Mouse (Mus musculus) c-Kit-positive CD71-positive TER-119-positive erythroid progenitor cells, embryonic 14.5 days (primary cell): ENCODE measurements around the gene Arpp21.
"Not testable (repeated sequence)": the region's sequence is repeated elsewhere in the genome, so short reads cannot be mapped to it uniquely, and the experiment has no call there.

Experiments
- DNase-seq: peaks from one replicate; pipeline ENCODE4 v3.0.0-alpha.2; 2013; ENCODE audit warnings: low spot score

Arpp21 gene

DNA sequence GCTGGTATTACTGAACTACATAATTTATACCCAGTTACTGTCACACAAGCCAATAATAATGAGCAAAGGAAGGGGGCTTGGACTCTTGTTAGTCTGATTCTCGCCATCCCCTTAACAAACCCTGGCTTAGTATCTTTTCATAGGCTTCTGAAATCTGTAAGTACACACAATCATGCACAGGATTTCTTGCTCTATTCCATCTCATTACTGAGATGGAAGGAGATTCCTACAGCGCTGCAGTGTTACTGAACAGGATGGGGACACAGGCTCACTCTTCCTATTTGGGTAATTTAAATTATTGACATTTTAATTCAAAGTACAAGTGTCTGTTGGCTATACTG lies 132.9 kb downstream of the Arpp21 start:
- DNase-seq: no peak

DNA sequence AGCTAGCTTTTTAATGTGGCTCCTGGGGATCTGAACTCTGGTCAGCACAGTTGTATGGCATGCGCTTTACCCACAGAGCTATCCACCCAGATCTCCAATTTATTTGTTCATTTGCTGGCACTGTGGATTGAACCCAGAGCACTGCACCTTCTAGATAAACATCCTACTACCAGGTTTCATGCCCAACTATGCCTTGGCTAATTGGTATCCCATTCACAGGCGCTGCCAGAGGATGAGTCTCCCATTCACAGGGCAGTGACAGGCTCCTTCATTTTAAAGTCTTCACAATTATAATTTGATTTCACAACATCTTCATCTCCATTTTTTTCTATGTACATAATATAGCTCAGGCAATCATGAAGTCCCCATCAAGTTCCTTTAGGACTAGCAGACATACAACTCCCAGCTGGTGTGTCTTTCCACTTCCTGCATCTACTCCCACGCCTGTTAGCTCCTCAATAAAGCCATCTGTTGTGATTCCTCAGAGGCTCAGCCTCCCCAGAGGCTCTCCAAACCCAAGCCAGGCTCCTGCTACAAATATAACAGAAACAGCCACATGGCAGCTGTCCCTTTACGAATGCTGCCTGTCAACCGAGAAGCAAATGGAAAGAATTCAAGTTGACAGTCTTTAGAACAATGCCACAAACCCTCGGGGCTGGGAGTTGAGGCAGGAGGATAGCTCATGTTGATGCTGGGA lies 133.4 kb downstream of the Arpp21 start:
- no peak for DNase-seq

DNA sequence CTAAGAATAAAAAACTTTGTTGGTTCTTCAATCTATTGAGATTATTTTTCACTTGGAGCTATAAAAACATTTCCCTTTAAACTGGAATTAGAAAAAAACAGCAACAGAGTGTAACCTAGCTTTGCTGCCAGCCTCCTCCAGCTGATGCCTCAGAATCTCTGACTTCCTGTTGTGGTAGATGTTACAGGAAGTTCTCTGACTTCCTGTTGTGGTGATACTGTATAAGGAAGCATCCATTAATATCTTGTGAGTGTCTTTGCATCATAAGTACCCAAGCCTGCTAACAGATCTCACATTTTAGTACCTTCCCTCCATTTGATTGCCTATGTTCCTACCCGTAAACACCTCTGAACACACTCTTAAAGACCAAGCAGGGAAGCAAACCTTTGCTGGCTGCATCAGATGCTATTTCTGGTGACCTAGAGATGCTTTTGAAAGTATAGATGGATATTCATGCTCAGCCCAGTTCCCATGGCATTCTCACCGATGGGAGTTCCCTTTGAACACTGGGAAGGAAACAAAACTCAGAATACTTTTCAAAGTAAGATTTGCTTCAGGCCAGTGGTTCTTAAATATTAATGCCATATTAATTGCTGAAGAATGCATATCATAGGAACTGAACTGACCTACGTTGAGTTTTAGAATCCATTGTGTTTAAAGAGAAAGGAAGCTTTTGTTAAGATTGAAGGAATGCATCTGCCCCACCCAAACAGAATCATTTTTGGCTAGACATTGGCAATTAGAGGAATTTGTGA lies 134.7 kb downstream of the Arpp21 start:
- DNase-seq: no peak

DNA sequence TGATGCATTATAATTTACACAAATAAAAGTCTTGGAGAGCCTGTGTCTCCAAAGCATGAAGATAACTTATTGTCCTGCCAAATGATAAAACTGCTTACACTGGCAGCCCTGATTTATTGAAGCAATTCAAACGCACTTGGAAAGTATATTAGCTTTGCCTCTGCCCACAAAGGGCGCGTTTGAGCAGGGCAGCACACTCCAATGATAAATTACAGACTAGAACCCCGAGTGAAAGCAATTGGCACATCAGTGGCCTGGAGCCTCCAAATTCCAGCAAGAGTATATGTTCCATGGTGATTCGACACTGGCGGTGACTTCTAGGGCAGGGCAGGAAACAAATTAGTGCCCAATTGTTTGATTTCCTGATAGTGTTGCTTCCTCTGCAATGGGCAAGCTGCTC lies 137.5 kb downstream of the Arpp21 start:
- DNase-seq: no peak

DNA sequence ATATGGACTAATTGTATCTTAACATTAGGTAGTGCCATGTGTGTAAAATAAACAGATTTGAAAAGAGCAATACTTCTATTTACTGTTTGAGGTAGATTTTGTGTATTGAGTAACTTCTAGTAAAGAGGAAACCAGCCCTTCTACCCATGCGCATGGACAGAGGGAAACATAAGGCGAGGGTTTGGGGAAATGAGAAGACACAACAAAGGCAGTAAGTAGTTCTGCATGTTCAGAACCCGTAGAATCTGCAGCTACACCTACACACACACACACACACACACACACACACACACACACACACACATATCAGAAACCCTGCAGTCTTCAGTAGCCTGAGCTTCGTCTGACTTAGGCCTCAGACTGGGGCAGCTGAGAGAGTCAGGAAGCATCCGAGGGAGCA lies 140.0 kb downstream of the Arpp21 start:
- no peak for DNase-seq

DNA sequence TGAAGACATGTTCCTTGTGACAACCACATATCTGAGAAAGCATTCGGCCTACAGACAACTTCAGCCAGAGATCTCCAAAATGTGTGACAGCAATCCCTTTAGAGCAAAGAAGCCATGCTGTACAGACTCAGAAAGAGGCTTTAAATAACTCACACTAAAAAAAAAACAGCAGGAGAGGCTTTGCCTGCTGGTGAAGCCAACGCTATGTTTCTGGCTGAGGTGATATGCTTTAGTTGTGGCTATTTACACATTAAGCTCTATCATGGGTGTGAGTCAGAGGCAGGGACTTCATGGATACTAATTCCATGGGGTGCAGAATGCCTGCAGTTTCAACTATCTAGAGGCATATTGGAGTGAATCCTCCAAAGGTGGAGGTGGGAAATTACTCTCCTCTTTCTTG lies 140.5 kb downstream of the Arpp21 start:
- DNase-seq: no peak

DNA sequence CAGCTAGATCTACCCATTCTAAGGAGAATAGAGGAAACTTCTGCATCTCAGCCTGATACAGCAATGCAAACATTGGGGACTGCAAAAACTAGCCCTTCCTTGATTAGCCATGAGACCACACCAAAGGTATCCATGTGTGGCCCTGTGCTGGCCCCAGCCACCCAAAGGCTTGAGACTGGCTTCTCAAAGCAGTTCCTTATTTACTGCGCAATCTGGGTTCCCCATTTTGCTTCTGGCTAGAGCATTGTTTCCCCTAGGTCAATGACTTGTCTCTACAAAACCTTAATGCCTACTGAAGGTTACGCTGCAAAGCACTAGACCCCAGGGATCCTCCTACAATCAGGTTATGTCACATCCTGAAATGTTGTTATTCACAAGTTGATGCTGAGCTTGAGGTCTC lies 156.8 kb downstream of the Arpp21 start:
- no peak for DNase-seq

DNA sequence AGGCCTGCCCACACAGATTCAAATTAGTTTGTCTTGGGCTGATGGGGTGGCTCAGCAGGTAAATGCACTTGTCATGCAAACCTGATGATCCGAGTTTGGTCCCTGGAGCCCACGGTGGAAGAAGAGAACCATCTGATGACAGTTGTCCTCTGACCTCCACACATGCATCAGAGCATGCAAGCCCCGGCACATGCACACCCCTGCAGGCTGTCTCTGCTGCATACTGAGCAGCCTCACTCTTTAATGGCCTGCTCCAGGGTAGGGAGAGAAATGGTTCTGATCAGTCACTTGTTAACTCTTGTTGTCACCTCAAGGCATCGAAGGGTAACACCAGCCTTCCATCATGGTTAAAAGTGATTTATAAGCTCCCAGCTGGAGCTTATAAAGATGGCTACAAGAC lies 157.3 kb downstream of the Arpp21 start:
- no peak for DNase-seq

DNA sequence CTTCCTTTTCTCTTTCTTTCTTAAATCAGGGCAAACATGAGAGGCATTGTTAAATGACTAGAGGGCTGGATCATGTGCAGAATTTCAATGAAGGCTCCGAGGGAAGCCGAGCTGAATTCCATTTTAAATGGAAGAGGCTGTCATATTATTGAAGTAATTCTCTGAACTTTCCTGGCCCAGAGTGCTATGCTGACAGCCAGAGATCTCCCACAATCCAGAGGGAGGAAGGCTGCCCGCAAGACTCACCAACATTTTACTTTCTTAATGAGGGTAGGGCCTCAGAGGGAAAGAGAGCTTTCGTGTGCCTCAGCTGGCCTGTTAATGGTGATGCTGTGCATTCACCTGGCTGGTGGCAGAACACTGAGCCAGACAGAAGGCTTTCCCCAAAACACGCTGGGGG lies 160.5 kb downstream of the Arpp21 start:
- no peak for DNase-seq

DNA sequence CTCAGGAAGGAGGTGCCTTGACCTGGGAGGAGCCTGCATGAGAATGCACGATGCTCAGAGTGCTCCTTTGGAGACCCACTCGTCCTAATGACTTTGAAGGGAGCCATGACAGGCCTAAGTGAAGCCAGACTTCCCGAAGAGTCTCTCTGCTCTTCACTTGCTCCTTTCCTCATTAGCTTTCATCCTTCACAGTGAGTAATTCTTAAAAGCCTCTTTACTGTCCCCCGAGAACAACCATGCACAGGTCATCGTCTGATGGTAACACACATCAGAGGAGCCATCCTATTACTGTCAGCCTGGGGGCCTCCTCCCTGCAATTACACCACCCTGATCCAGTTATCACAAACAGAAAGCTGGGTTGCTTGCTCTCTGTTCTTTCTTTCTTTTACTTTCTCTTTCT lies 160.9 kb downstream of the Arpp21 start:
- no peak for DNase-seq

DNA sequence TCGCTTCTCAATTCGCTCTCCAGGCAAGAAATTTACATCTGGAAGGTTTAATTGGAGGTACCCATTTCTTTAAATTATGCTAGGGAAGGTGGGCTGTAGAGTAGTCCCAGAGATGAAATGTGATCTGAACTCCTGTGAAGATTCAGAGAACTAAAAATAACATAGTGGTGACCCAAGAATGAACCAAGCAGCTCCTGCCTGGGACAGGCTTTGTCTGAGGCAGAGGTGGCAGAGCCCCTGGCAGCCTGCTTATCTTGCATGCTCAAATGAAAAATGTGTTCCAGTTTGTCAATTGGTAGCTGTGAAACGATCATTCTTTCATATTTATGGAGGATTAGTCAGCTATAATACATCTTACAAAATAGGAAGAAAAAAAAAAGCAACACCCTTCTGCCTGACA lies 164.4 kb downstream of the Arpp21 start:
- no peak for DNase-seq

DNA sequence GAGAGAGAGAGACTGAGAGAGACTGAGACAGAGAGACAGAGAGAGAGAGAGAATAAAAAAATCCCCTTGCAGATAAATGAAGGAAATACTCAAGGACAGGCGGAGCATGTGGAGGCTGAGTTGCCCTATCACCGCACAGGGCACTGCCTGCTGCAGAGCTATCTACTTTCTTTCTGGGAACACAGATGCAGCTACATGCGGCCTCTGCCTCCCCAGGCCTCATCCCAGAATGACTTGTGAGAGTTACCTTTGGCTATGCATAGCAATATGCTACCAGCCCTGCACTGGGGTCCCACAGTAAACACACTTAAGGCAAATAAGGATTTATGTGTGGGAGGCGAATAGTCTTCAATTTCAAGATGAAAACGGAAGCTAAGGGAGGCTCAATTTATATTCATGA lies 164.8 kb downstream of the Arpp21 start:
- no peak for DNase-seq

DNA sequence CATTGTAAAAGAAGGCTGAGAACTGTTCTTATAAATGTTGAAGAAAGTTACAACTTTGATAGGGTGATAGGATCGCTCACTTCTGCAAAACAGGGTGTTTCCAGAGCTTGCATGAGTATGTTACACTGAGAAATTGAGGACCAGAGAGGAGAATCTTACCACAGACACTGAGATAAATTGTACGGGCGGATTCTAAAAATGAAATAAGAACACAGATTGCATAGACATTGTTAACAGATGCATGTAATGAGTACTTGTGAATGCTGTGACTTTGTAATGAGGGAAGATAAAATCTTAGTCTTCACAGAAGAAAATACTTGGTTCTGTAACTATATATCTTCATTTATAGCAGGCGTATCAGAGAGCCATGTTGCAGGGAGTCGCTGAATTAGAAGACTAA lies 167.5 kb downstream of the Arpp21 start:
- no peak for DNase-seq

DNA sequence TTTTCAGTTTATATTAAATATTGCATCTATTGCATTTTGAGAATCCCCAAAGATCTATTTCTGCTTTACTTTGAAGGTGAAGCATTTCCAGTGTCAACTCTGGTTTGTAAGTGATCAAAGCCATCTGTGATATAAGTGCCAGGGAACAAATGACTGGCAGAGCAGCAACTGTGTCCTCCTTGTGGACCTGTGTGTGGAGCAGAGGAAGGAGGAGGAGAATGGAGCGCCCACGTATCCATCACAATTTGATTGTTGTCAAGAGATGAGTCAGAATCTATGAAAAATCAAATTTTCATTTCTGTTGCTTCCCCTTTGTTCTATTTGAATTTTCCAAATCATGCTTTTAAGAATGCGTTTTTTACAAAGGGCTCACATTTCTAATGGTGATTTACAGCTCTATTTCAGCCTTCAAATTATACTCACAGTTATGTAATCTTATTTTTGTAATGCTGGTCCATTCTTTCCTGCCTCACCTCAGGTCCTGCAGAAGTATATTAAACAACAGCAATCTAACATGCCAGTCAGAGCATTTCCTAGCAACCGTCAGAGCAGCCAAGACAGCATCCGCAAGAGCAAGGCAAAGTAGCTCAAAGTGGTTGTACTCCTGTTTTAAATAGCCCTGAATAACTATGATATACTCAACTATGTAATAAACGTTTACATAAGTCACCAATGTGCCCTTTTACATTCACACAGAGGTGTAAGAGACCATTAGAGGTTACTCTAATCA lies 174.9 kb downstream of the Arpp21 start:
- no peak for DNase-seq

DNA sequence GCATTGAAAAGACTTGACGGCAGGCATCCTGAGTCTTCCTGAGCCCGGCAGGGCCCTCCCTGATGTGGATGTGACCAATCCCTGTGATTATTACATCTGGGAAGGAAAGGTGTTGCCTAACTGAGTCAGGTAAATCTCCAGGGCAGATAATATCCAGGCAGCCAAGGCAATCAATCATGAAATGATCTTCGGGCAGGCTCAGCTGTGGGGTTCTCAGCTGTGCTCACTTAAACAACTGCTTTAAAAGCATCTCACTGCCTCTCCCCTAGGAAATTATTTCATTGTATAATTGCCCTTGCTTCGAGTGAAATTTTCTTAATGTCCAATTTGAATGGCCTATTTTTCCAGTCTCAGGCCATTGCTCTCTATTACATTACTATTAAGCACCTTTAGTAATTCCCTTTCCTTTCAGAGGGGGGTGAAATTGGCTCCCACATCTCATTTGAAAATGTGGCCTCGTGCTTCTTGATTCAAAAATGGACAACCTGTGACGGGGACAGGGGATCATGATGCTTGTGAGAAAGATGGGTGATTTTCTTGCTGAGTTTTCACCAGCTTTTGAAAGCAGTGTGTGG lies 180.8 kb downstream of the Arpp21 start:
- no peak for DNase-seq

DNA sequence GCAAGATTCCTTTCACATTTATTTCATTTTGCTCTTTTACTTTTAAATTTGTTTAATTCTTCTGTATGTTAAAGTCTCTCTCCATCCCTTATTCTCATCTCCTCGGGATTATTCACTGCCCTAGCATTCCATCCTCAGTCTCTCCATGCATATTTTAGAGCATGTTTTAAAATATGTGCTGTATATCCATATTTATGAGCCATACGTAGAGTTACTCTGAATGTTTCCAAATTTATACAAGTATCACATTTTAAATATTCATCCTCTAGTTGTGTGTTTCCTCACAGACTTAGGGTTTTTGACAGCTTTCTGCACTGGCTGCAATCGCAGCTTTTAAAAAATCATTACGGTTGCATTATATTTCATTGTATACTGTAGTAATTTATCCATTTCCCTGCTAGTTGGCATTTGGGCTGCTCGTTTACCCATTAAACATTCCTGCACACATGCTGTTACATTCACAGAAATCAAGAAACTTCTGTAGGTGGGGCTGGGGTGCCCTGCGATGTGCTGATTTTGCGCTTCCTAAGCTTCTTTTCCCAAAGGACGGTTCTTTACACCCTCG lies 187.8 kb downstream of the Arpp21 start:
- DNase-seq: no peak

DNA sequence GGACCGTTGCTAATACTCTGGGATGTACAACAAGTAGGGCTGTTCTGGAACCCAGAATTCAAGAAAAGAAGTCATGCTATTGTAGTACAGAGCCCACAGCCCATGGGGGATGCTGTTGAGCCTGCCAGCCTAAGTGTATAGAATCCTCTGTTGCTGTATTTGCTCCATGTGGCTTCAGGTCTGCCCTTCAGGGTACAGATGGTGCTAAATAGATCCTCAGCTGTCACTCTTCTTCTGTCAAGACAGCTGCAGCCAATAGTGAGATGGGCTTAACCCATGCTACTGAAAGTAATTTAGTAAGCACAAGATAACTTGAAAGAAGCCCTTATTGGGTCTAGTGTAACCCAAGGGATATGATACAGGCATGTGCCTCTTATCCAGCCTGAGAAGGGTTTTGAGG lies 195.2 kb downstream of the Arpp21 start:
- no peak for DNase-seq

DNA sequence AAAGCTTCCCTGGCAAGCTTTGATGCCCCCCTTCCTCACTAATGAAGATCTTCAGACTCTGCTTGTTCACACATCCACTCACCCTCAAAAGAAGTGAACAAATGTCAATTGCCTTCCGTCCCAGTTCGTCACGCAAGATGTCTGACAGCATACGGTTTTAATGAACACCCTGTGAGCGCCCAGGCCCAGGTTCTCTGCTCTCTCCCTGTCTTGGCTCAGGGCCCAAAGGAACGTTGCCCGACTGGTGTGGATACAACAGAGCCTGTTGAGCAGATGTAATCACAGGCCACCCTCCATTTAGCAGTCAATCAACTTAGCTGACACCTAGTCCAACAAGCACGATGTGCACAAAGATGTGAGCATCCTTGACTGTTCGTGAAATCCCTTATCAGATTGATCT lies 198.0 kb downstream of the Arpp21 start:
- DNase-seq: no peak

DNA sequence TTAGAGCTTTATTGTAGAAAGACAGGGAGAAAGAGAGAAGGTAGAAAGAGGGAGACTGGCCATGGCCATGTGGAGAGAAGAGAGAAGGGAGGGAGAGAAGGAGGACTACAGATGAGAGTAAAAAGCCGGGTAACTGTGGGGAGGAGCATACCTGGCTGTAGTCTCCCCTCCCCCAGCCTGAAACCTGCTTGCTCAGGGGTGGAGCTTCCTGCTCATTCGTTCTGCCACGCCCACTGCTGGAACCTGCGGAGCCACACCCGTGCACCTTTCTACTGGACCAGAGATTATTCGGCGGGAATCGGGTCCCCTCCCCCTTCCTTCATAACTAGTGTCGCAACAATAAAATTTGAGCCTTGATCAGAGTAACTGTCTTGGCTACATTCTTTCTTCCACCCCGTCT lies 201.9 kb downstream of the Arpp21 start:
- not testable (repeated sequence) for DNase-seq

DNA sequence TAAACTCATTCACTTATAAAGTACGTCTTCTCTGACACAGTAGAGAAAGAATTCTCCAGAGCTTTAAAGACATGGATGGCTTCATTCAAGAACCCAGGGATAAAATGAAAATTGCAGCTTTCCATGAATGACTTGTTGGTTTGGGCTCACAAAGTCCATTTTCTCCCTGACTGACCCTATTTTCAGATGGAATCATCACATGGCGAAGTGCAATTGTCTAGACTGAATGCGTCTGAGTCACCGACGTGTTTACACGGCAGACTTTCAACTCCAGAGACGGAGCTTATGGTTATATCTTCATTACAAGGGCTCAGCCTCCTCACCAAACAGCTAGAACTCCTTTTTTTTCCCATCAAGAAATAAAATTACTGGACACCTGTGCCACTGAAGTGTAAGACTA lies 203.6 kb downstream of the Arpp21 start:
- DNase-seq: no peak

DNA sequence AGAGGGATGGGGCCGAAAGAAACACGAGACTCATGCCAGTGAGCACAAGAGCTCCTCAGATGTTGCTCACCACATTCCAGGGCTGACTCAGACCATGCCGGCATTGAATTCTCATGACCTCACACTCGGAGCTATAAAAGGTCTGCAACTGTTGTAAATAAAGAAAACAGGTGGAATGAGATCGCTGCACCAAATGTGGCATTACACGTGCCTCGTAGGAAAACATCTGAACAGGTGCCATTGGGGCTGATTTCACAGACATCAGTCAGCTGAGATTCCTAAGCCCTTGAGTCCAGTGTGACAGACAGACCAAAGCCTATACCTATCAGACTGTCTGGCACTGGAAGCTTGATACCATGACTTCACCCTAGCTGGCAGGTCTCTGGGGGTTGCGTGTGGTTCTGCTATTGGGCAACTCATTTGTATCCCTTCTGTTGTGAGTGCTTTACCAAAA lies 212.1 kb downstream of the Arpp21 start:
- no peak for DNase-seq

DNA sequence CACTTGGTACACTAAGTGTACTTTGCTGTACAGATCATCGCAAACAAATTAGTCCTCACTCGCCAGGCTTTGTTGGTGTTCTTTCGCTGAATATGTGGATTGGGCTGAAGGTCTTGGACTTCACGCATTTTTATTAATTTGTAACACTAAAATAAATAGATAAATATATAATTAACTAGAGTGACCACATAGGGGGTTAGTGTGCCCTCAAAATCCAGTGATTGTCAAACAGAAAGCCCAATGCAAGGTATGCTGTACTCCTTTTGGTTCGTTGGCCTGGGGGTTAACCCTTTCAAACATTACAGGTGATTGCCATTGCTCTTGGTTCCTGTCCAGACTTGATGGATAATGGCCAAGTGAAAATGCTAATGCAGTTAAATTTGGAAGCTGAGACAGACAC lies 212.6 kb downstream of the Arpp21 start:
- DNase-seq: no peak
